15 mouse cellular contexts compared by ENCODE assay signal in the genomic region with DNA sequence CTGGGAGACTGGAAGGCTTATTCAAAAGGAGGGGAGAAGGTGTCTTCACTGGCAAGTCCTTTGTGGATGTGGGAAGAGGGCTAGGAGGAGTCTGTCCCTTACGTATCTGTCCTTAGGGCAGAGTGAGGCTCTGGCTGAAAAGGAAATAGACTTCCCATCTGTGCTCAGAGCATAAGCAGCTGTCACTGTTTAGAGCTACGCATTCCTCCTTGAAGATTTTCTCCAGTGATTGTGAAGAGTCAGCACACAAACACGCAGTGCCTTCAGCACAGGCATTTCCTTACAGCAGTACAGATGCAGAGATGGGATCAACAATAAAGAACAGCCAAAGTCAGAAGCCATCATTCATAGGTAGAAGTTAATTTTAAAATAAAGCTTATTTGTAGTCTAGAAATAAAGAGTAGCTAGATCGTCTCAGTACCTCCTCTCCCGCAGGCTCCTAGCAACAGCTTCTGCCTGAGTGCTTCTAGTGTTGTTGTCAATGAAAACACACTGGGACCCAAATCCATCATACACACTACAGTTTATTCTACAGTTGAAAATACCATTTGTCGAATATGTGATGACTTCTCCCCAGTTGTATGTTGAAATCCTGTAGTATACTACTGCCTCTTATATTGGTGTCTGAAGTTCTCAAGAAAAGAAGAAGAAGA. TPM values are rescaled to one million over a fixed set of nuclear protein-coding genes. Genes with fewer than 3 reads are reported as not detected.
A peak's percentile ranks its signal among the peaks of the same experiment; 100 is the strongest.
DNase-seq lines count a peak whose midpoint lies in the region; ATAC-seq and TF ChIP-seq lines count a peak whose summit lies in the region.
"Had no signal": no experiment of that assay in that cellular context is flagged by ENCODE, and none has a peak within 500 bp of the region (broad histone marks: within the 10 kb centered on the region; RNA-seq: fewer than 3 reads in every experiment).

No protein-coding gene starts in this region.

- no peaks in the 10 kb centered on the region for H3K4me1 ChIP-seq in small intestine, adult 2 months (ENCODE audit: control insufficient read depth, insufficient read depth, insufficient read length, low read length)
- H3K4me1 ChIP-seq: liver, embryonic 15.5 days; midbrain, embryonic 13.5 days had no signal

- no peaks in the 10 kb centered on the region for H3K36me3 ChIP-seq in small intestine, adult 2 months (ENCODE audit: control insufficient read depth, insufficient read depth, low read length)
- H3K36me3 ChIP-seq: liver, embryonic 15.5 days; midbrain, embryonic 13.5 days had no signal

- no peak for TF ChIP-seq CTCF in brain, embryonic 14.5 days (IDR thresholded peaks at IDR 0.05; ENCODE audit: borderline replicate concordance, extremely low read depth, insufficient read depth, insufficient read length)
- TF ChIP-seq CTCF in small intestine, adult 2 months (IDR thresholded peaks at IDR 0.05; ENCODE audit: extremely low read depth, insufficient read length, insufficient replicate concordance, low read depth, low read length), result no peak

- DNase-seq in frontal cortex, postnatal 36 days (ENCODE audit: low spot score in 2 of 2), result peak; percentile 24 to 30
- no peak for DNase-seq in frontal cortex, postnatal 14 days (ENCODE audit: low spot score in 2 of 2)
- peak; percentile 15 to 23 for DNase-seq in left cerebral cortex, postnatal 14 days (ENCODE audit: low spot score in 2 of 2)
- DNase-seq in left cerebral cortex, postnatal 4 days, result no peak
- DNase-seq in brain, embryonic 14.5 days (ENCODE audit: low read depth), result peak; percentile 12
- no peak for DNase-seq in embryo, embryonic 9.5 days (ENCODE audit: extremely low spot score)
- DNase-seq: gastrocnemius, adult 2 months; heart, postnatal 36 days; kidney, postnatal 25 days; thymus, adult 18-20 months had no signal

- TF ChIP-seq POLR2A in brain, embryonic 14.5 days (IDR thresholded peaks at IDR 0.05; ENCODE audit: borderline replicate concordance, extremely low read depth, insufficient read depth, insufficient read length, poor library complexity, severe bottlenecking), result no peak
- TF ChIP-seq POLR2A in small intestine, adult 2 months (IDR thresholded peaks at IDR 0.05; ENCODE audit: low read depth, low read length), result no peak

- 67% methylated on average over 6 of the region's 6 CpGs for WGBS in small intestine, adult 2 months

- H3K27me3 ChIP-seq in small intestine, adult 2 months (ENCODE audit: control insufficient read depth, insufficient read depth, low read length), result no peaks in the 10 kb centered on the region
- H3K27me3 ChIP-seq: liver, embryonic 15.5 days; midbrain, embryonic 13.5 days had no signal

- ATAC-seq in inflammation-experienced regulatory T-cells, adult 6 months, result no peak
- ATAC-seq: activated CD4-positive, CD25-positive, alpha-beta regulatory T cell, adult 4 months; midbrain, embryonic 13.5 days had no signal

- intact Hi-C loops in left cerebral cortex, postnatal 14 days (cut with DNase I), result no loop called here
- intact Hi-C loops in left cerebral cortex, postnatal 4 days (cut with DNase I), result no loop called here

- no peak overlapping the region for H3K4me3 ChIP-seq in small intestine, adult 2 months (ENCODE audit: low read depth, low read length)
- H3K4me3 ChIP-seq: gastrocnemius, adult 2 months; liver, embryonic 15.5 days; midbrain, embryonic 13.5 days had no signal

- H3K27ac ChIP-seq in small intestine, adult 2 months (ENCODE audit: insufficient read depth, low read depth, low read length), result peak overlapping the region; percentile 22; the same call in 1 of the 2 replicates
- H3K27ac ChIP-seq: gastrocnemius, adult 2 months; liver, embryonic 15.5 days; midbrain, embryonic 13.5 days had no signal

RNA-seq across cellular contexts. Expression of a gene that starts 10.7 kb away (rescaled TPM):
- 1 to 10 TPM; 5.8 to 8.7 TPM for total RNA-seq in left cerebral cortex, postnatal 14 days (2021)
- under 1 TPM; 0.44 to 0.96 TPM for total RNA-seq in left cerebral cortex, postnatal 4 days (2021)
- 0.08 and 0.15 TPM in 2 replicates for polyA plus RNA-seq in brain, embryonic 14.5 days (2012; rRNA removed)
- polyA plus RNA-seq in small intestine, adult 2 months (2012; rRNA removed), result 0.52 and 1.2 TPM in 2 replicates
- polyA plus RNA-seq in inflammation-experienced regulatory T-cells, adult 6 months (2017; shearing (Covaris generic)), result not detected
- polyA plus RNA-seq: activated CD4-positive, CD25-positive, alpha-beta regulatory T cell, adult 4 months; liver, embryonic 15.5 days; midbrain, embryonic 13.5 days had no signal

Comparison
In these comparisons a context has a peak if more than half of its experiments do, and no peak if none do; other contexts are left out.
1. DNase-seq: peak in frontal cortex, postnatal 36 days (2 of 2), left cerebral cortex, postnatal 14 days (2 of 2) and brain, embryonic 14.5 days (single experiment); none in frontal cortex, postnatal 14 days (0 of 2), left cerebral cortex, postnatal 4 days (single experiment) and embryo, embryonic 9.5 days (single experiment).